30 mouse cellular contexts compared by ENCODE assay signal in the genomic region with DNA sequence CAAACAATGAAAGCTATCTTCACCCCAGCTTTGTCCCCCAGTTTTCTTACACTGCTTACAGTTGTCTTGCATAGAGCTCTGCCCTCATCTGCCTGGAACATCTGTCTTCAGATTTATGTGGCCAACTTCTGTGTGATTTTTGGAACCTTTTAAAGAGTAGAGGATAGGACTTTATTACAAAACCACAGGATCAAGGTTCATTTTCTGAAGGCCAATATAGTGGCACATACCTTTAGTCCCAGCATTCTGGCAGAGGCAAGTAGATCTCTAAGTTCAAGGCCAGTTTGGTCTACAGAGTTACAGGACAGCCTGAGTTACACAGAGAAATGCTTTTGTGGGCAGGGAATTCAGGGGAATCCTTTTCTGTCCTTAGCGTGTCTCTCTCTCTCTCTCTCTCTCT.
"Had no signal": no experiment of that assay in that cellular context is flagged by ENCODE, and none has a peak within 500 bp of the region (broad histone marks: within the 10 kb centered on the region; RNA-seq: fewer than 3 reads in every experiment).

No protein-coding gene starts in this region.

- H3K9ac ChIP-seq: limb, embryonic 12.5 days; limb, embryonic 13.5 days; limb, embryonic 15.5 days; liver, embryonic 12.5 days; liver, embryonic 13.5 days; liver, embryonic 14.5 days; liver, embryonic 15.5 days; lung, embryonic 14.5 days; lung, embryonic 15.5 days; midbrain, embryonic 12.5 days; midbrain, embryonic 13.5 days; midbrain, embryonic 15.5 days; neural tube, embryonic 12.5 days; neural tube, embryonic 13.5 days had no signal

- ATAC-seq: liver, embryonic 12.5 days; lung, postnatal 0 days; midbrain, embryonic 13.5 days; midbrain, embryonic 15.5 days; midbrain, embryonic 16.5 days had no signal

- H3K9me3 ChIP-seq: limb, embryonic 10.5 days; limb, embryonic 12.5 days; limb, embryonic 13.5 days; limb, embryonic 15.5 days; liver, embryonic 12.5 days; liver, embryonic 13.5 days; liver, embryonic 15.5 days; lung, embryonic 15.5 days; megakaryocyte, embryonic 14.5 days; midbrain, embryonic 10.5 days; midbrain, embryonic 12.5 days; midbrain, embryonic 13.5 days; midbrain, embryonic 15.5 days; neural tube, embryonic 12.5 days; neural tube, embryonic 13.5 days had no signal

- H3K4me2 ChIP-seq: limb, embryonic 12.5 days; limb, embryonic 13.5 days; limb, embryonic 15.5 days; liver, embryonic 12.5 days; liver, embryonic 13.5 days; liver, embryonic 15.5 days; lung, embryonic 14.5 days; lung, embryonic 15.5 days; midbrain, embryonic 11.5 days; midbrain, embryonic 12.5 days; midbrain, embryonic 13.5 days; midbrain, embryonic 15.5 days; neural tube, embryonic 12.5 days; neural tube, embryonic 13.5 days had no signal

- H3K36me3 ChIP-seq: limb, embryonic 10.5 days; limb, embryonic 12.5 days; limb, embryonic 13.5 days; limb, embryonic 15.5 days; liver, embryonic 13.5 days; liver, embryonic 15.5 days; lung, embryonic 15.5 days; midbrain, embryonic 10.5 days; midbrain, embryonic 12.5 days; midbrain, embryonic 13.5 days; midbrain, embryonic 15.5 days; neural tube, embryonic 12.5 days; neural tube, embryonic 13.5 days had no signal

- DNase-seq: left cerebral cortex, postnatal 4 days; liver, embryonic 13.5 days; lung, adult 18-20 months; lung, adult 2 months; lung, embryonic 14.5 days; lung, postnatal 10 days; lung, postnatal 14 days; lung, postnatal 36 days; midbrain, embryonic 14.5 days had no signal

- H3K27ac ChIP-seq: left cerebral cortex, adult 2 months; limb, embryonic 10.5 days; limb, embryonic 12.5 days; limb, embryonic 13.5 days; limb, embryonic 15.5 days; liver, embryonic 12.5 days; liver, embryonic 13.5 days; liver, embryonic 14.5 days; liver, embryonic 15.5 days; lung, embryonic 15.5 days; macrophage; midbrain, embryonic 10.5 days; midbrain, embryonic 12.5 days; midbrain, embryonic 13.5 days; midbrain, embryonic 15.5 days; neural tube, embryonic 12.5 days; neural tube, embryonic 13.5 days had no signal

- H3K27me3 ChIP-seq: limb, embryonic 12.5 days; limb, embryonic 13.5 days; limb, embryonic 15.5 days; liver, embryonic 12.5 days; liver, embryonic 13.5 days; lung, embryonic 15.5 days; megakaryocyte, embryonic 14.5 days; midbrain, embryonic 12.5 days; midbrain, embryonic 13.5 days; midbrain, embryonic 15.5 days; neural tube, embryonic 12.5 days had no signal

- H3K4me3 ChIP-seq: left cerebral cortex, adult 2 months; limb, embryonic 10.5 days; limb, embryonic 12.5 days; limb, embryonic 13.5 days; limb, embryonic 15.5 days; liver, embryonic 12.5 days; liver, embryonic 13.5 days; liver, embryonic 15.5 days; lung, embryonic 15.5 days; megakaryocyte, embryonic 14.5 days; midbrain, embryonic 10.5 days; midbrain, embryonic 12.5 days; midbrain, embryonic 13.5 days; midbrain, embryonic 15.5 days; myocyte; neural tube, embryonic 12.5 days; neural tube, embryonic 13.5 days had no signal
